Mouse (Mus musculus) gastrocnemius, adult 2 months (tissue): ENCODE measurements around the gene Prkar2b. TPM values are rescaled to one million over a fixed set of nuclear protein-coding genes. Genes with fewer than 3 reads are reported as not detected.
A peak's percentile ranks its signal among the peaks of the same experiment; 100 is the strongest.

Experiments used
- DNase-seq: peaks from one replicate; pipeline ENCODE4 v3.0.0; 2022
- H3K27ac ChIP-seq: fragments of 200-600 bp; 2 replicates; pipeline ENCODE4 v1.8.1; 2022; ENCODE audit warnings: mild to moderate bottlenecking
- H3K4me3 ChIP-seq: fragments of 200-600 bp; 2 replicates; pipeline ENCODE4 v1.8.1; 2022; ENCODE audit warnings: mild to moderate bottlenecking, moderate library complexity
- CTCF ChIP-seq: fragments of 200-600 bp; IDR thresholded peaks from 2 replicates; pipeline ENCODE4 v1.8.1; 2022; ENCODE audit warnings: antibody characterized with exemption, mild to moderate bottlenecking, moderate library complexity
- intact Hi-C: fragments of 180-260 bp; cut with DNase I; formaldehyde crosslinking; loops from one replicate; pipeline ENCODE4 v1.15.1; 2025
- total RNA-seq, 2 experiments: library from RNA; stranded (reverse); gene quantifications; 2 replicates each; pipeline ENCODE4 v1.2.3; 2021

The Prkar2b gene
- total RNA-seq, 2 experiments from 2014 or later, result 0.28 to 1.1 TPM

- DNase-seq, result no peak
- intact Hi-C loops, result no loop called here
- Histone ChIP-seq H3K27ac (peak overlapping the region; percentile 20; the same call in 1 of the 2 replicates), H3K4me3 (no peak overlapping the region)
- TF ChIP-seq CTCF, result no peak
Observed at GRCm38 (mm10) chr12:31938391-31938997, 122.6 kb downstream of the Prkar2b start.

GRCm38 (mm10) chr12:31937613-31938012 is 123.5 kb downstream of the Prkar2b start:
- TF ChIP-seq CTCF, result no peak
- intact Hi-C loops, result no loop called here

GRCm38 (mm10) chr12:31936657-31937300 is 124.3 kb downstream of the Prkar2b start:
- intact Hi-C loops, result no loop called here
- H3K27ac ChIP-seq, result no peak overlapping the region
- no peak for TF ChIP-seq CTCF
- no peak for DNase-seq
- no peak overlapping the region for H3K4me3 ChIP-seq

More at GRCm38 (mm10) chr12:31937613-31938012, 123.5 kb downstream of the Prkar2b start:
- no peak for DNase-seq
- Histone ChIP-seq H3K4me3 (no peak overlapping the region), H3K27ac (no peak overlapping the region)

GRCm38 (mm10) chr12:31931818-31932217 is 129.3 kb downstream of the Prkar2b start:
- Histone ChIP-seq H3K4me3 (no peak overlapping the region), H3K27ac (no peak overlapping the region)
- DNase-seq, result no peak
- intact Hi-C loops, result no loop called here
- TF ChIP-seq CTCF, result 0 out of 2 replicates have a peak, but pooled peaks have one; percentile 8

GRCm38 (mm10) chr12:31928498-31928897 is 132.6 kb downstream of the Prkar2b start:
- no peak for DNase-seq
- Histone ChIP-seq H3K27ac (no peak overlapping the region), H3K4me3 (no peak overlapping the region)
- TF ChIP-seq CTCF, result no peak
- intact Hi-C loops, result loop anchor here (5.0 to 10.0 kb wide), 4 partner anchors 81 to 554 kb away; partner anchors contain the start of gene Bcap29

GRCm38 (mm10) chr12:31926661-31927061 is 134.4 kb downstream of the Prkar2b start:
- Histone ChIP-seq H3K27ac (no peak overlapping the region), H3K4me3 (no peak overlapping the region)
- intact Hi-C loops, result loop anchor here (5.0 to 10.0 kb wide), 4 partner anchors 79 to 552 kb away; partner anchors contain the start of gene Bcap29
- TF ChIP-seq CTCF, result peak; percentile 78
- peak; percentile 81 for DNase-seq

- no peak for DNase-seq
- H3K4me3 ChIP-seq, result no peak overlapping the region
- intact Hi-C loops, result loop anchor here (5.0 to 10.0 kb wide), 4 partner anchors 78 to 551 kb away; partner anchors contain the start of gene Bcap29
- no peak for TF ChIP-seq CTCF
- H3K27ac ChIP-seq, result no peak overlapping the region
Observed at GRCm38 (mm10) chr12:31925343-31925742, 135.8 kb downstream of the Prkar2b start.

- intact Hi-C loops, result loop anchor here (10.0 kb wide), 2 partner anchors 289 to 549 kb away; partner anchors contain the start of gene Bcap29
- Histone ChIP-seq H3K27ac (no peak overlapping the region), H3K4me3 (no peak overlapping the region)
- no peak for DNase-seq
- TF ChIP-seq CTCF, result no peak
Observed at GRCm38 (mm10) chr12:31924135-31924534, 137.0 kb downstream of the Prkar2b start.

- no peak overlapping the region for H3K27ac ChIP-seq
- intact Hi-C loops, result loop anchor here (10.0 kb wide), 2 partner anchors 286 to 546 kb away; partner anchors contain the start of gene Bcap29
- TF ChIP-seq CTCF, result no peak
- no peak for DNase-seq
- H3K4me3 ChIP-seq, result no peak overlapping the region
Observed at GRCm38 (mm10) chr12:31920464-31921405, 140.4 kb downstream of the Prkar2b start.

- peak; percentile 3; the same call in 1 of the 2 replicates for TF ChIP-seq CTCF
- DNase-seq, result peak; percentile 84
- Histone ChIP-seq H3K4me3 (peak overlapping the region; percentile 19), H3K27ac (peak overlapping the region; percentile 71)
- intact Hi-C loops, result no loop called here
Observed at GRCm38 (mm10) chr12:31917245-31917644, 143.9 kb downstream of the Prkar2b start.

GRCm38 (mm10) chr12:31916691-31917090 is 144.4 kb downstream of the Prkar2b start:
- no peak for DNase-seq
- H3K4me3 ChIP-seq, result no peak overlapping the region
- peak overlapping the region; percentile 71 for H3K27ac ChIP-seq
- intact Hi-C loops, result no loop called here
- no peak for TF ChIP-seq CTCF

- DNase-seq, result peak; percentile 79
- intact Hi-C loops, result no loop called here
- H3K4me3 ChIP-seq, result no peak overlapping the region
- peak overlapping the region; percentile 75 for H3K27ac ChIP-seq
- no peak for TF ChIP-seq CTCF
Observed at GRCm38 (mm10) chr12:31913614-31914013, 147.5 kb downstream of the Prkar2b start.
